Mouse (Mus musculus) liver, postnatal 0 days (tissue): ENCODE measurements around the gene Slbp.

Source experiments
- CTCF ChIP-seq: sonication (generic); IDR thresholded peaks from 2 replicates; pipeline ENCODE4 v1.5.1; 2016; ENCODE audit warnings: antibody characterized with exemption, low read depth
- EP300 ChIP-seq: IDR thresholded peaks from 2 replicates; pipeline ENCODE4 v1.6.1; 2016; ENCODE audit warnings: antibody characterized with exemption, low read depth, mild to moderate bottlenecking

GRCm38 (mm10) chr5:33606631-33607030 is 45.7 kb downstream of the Slbp start:
- TF ChIP-seq CTCF (no peak), EP300 (no peak)
